Mouse (Mus musculus): ENCODE measurements around the gene Ell. TPM values are rescaled to one million over a fixed set of nuclear protein-coding genes. Genes with fewer than 3 reads are reported as not detected.
A peak's percentile ranks its signal among the peaks of the same experiment; 100 is the strongest.
"Not testable (repeated sequence)": the region's sequence is repeated elsewhere in the genome, so short reads cannot be mapped to it uniquely, and the experiment has no call there.

Ell gene
- total RNA-seq, 2 experiments from 2014 or later, result 12.7 to 19.8 TPM

DNA sequence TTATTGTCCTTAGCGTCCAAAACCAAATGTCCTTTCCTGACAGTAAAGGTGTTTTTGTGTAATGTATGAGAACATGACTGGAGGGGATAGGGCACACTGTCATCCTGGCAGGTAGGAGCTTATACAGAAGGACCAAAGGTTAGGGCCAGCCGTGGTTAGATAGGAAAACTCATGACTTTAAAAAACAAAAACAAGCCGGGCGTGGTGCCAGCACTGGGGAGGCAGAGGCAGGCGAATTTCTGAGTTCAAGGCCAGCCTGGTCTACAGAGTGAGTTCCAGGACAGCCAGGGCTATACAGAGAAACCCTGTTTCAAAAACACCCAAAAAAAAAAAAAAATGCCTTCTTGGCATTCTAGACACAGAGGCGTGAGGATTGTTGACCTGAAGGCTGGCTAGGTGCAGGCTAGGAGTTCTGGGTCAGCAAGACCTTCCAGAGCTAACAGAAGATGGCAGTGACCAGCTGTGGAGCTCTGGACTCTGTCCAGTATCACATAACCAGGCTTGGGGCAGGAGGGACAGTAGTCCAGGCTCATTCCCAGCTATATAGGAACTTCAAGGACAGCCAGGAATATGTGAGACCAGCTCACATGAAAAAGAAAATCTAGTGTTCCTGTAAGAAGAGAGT lies 24.6 kb downstream of the Ell start:
- DNase-seq, result no peak

GRCm38 (mm10) chr8:70564696-70565235 lies 25.5 kb downstream of the Ell start:
- no peak for DNase-seq

DNA sequence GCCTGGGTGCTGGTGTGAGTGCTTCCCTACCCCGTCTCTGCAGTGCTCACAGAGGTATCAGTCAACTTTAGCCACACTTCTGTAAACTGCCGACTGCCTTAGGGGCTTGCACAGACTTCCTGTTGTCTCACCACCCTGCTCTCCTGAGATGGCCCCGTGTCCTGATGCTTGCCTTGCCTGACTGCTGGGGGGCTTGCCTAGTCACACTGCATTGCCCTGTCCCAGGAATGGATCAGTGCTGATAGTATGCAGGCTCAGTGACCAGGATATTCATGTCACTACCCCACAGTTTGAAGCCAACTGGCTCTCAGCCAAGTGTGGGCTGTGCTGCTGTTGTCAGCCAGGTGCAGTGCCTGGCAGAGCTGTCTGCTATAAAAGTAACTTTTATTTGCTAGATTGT lies 26.3 kb downstream of the Ell start:
- no peak for DNase-seq

DNA sequence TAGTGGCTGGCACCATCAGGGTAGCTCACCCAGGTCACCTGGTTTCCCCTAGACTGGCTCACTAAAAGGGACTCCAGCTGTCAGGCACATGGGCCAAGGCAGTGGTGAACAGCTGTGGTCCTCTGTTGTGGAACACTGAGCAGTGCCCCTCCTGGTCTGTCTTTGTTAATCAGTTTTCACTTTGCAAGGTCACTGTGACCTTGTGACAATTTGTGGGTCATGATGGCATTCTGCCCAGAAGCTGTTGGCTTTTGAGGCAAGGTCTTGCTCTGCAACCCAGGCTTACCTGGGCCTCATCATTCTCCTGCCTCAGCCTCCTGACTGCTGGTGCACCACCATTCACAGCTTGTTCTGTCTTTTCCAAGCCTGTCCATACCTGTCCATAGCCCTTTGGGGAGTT lies 31.1 kb downstream of the Ell start:
- no peak for DNase-seq

GRCm38 (mm10) chr8:70570990-70571389 lies 31.7 kb downstream of the Ell start:
- peak; percentile 64 for DNase-seq

DNA sequence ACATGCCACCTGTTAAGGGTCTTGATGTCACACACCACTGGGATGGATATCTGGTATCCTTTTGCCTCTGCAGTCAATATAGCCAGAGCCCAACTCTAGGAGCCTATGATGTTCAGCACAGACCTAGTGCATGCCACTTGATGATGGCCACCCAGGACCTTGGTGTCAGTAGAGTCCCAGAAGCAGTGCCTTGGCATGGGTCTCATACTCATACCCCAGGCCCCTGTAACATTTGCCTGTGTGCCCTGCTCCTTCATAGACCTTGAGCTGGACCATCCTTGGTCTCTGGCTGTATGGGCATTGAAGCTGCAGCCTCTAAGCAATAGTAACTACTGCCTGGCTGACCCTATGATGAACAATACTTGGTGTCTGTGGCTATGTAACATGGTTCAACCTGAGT lies 35.0 kb downstream of the Ell start:
- DNase-seq, result no peak

- DNase-seq, result peak; percentile 52
Observed at GRCm38 (mm10) chr8:70574915-70575314, 35.7 kb downstream of the Ell start.

GRCm38 (mm10) chr8:70577207-70577606 lies 38.0 kb downstream of the Ell start:
- DNase-seq, result no peak

DNA sequence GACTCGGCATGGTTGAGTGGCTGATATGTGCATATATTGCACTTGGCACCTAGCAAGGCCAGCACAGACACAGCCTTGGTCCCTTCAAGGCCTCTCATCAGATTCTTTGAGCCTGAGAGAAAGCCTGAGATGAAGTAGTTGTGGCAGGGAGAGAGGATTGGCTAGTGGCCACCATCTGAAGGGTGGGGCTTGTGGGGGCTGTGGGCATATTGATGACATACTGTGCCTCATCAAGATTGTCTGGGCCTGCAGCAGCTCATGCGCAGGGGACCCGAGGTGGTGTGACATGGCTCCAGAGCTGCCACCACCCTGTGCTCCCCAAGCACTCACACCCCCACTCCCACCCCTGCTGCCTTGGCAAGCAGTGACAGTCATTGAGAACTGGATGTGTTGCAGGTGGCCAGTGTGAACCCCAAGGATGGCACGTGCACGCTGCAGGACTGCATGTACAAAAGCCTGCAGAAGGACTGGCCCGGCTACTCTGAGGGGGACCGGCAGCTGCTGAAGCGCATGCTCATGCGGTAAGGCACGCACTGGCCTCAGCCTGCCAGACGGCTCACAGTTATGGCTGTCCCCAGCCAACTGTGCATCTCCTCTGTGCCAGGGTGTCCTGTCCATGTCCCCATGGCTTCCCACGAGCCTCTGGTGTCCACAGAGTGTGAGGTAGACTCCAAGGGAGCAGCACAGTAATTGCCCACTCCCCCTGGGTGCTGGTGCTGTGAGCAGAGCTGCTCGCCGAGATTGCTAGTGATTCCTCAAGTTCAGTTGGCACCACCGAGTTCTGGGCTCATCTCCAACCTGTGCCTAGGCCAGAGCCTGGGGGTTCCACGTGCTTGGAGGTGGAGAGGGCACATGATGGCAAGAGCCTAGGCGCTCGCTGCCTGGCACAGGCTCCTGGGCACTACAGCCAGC lies 44.5 kb downstream of the Ell start:
- no peak for DNase-seq

GRCm38 (mm10) chr8:70584606-70585257 lies 45.5 kb downstream of the Ell start:
- no peak for DNase-seq

- peak; percentile 63 for DNase-seq
Observed at GRCm38 (mm10) chr8:70585258-70585652, 46.0 kb downstream of the Ell start.

DNA sequence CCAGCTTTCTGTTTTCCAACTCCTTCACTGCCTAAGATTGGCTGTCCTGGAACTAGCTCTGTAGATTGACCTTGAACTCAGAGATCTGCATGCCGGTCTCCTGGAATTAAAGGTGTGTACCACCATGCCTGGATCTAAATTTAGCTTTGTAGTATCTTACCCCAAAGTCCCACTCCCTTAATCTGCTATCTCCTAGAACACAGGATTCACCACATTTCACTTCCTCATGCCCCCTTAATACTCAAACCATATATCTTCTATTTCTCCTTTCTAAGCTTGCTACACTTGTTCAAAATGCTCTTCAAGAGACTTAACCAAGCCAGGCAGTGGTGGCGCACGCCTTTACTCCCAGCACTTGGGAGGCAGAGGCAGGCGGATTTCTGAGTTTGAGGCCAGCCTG lies 48.7 kb downstream of the Ell start:
- DNase-seq, result not testable (repeated sequence)

- no peak for DNase-seq
Observed at GRCm38 (mm10) chr8:70591569-70591968, 52.3 kb downstream of the Ell start.

GRCm38 (mm10) chr8:70593173-70593572 lies 53.9 kb downstream of the Ell start:
- DNase-seq, result no peak

DNA sequence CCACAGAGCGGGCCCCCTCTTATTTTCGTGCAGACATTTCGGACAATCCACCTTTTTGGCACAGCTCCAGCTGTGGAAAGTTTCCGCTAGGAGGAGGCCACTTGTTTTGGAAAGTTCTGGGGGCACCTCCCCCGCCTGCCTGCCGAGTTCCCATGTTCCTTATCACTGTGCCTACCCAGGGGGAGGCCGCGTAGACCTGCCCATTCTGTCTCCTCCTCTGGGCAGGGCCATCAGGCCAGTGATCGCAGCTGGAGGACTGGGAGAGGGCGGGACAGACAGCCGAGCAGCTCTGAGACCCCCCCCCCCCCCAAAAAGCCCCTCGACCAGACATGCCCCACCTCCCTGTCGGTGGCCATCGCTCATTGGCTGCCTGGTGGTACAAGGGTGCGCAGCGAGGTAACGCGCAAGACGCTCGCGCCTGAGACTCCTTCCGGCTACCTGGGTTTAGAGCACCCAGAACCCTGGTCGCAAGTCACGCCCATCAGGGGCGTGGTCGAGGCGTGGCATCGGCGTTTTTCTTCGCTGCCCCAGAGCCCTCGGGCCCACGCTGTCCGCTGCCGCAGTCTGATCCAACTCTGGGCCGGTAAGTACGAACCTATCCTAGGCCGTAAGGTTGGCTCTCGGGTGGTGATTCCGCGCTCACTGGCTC lies 54.8 kb downstream of the Ell start, which contains the start of gene Isyna1:
Gene Isyna1, plus strand, starts transcription at position 413 of the 649 bp plus-strand sequence.
- peak; percentile 72 for DNase-seq

DNA sequence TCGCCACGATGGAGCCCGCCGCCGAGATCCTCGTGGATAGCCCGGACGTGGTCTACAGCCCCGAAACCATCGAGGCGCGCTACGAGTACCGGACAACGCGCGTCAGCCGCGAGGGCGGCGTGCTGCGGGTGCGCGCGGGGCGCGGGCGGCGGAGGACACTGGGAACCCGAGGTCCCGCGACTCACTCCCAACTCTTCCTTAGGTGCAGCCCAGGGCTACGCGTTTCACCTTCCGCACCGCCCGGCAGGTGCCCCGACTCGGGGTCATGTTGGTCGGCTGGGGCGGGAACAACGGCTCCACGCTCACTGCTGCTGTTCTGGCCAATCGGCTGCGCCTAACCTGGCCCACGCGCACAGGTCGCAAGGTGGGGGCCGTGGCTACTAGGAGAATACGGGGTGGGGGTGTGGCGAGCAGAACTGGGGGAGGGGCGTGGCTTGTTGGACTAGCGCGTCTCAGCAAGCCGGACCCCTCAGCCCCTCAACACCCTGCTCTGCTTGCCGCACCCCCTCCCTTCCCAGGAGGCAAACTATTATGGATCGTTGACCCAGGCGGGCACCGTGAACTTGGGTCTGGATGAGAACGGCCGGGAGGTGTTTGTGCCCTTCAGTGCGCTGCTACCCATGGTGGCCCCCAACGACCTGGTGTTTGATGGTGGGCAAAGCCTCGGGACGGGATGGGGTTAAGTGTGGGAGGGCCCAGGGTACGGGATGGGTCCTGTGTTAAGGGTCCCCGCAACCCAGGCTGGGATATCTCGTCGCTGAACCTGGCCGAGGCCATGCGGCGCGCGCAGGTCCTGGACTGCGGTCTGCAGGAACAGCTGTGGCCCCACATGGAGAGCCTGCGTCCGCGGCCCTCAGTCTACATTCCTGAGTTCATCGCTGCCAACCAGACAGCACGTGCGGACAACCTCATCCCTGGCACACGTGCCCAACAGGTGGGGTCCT lies 55.6 kb downstream of the Ell start:
- DNase-seq, result no peak

DNA sequence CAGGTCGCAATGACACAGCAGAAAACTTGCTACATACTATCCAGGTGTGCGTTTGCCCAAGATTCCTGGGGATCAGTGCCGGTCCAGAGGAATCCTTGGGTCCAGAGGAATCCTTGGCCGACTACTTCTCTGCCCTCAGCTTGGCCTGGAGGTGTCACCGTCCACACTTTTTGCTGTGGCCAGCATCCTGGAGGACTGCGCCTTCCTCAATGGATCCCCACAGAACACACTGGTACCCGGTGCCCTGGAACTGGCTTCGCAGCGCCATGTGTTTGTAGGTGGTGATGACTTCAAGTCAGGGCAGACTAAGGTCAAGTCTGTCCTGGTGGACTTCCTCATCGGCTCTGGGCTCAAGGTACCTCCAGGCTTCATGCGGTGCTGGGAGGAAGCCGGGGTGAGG lies 56.6 kb downstream of the Ell start:
- DNase-seq, result no peak

- DNase-seq, result no peak
Observed at GRCm38 (mm10) chr8:70596216-70596615, 57.0 kb downstream of the Ell start.

GRCm38 (mm10) chr8:70596775-70597416 lies 57.6 kb downstream of the Ell start:
- no peak for DNase-seq

Data from gastrocnemius, postnatal 10 days (tissue).